Mouse (Mus musculus): Measurements from ENCODE around the gene Trove2.

The Trove2 gene

GRCm38 (mm10) chr1:143776446-143777411 lies at the start of gene Trove2, which contains the start of gene Uchl5:
TSS of gene Trove2 (minus strand) at chr1:143777068.
TSS of gene Uchl5 (plus strand) at chr1:143777272.
- peak; percentile 98 for DNase-seq

GRCm38 (mm10) chr1:143822677-143823076 lies 45.8 kb upstream of the Trove2 start:
- no peak for DNase-seq

GRCm38 (mm10) chr1:143820096-143820877 lies 43.4 kb upstream of the Trove2 start:
- DNase-seq: no peak

- peak; percentile 77 to 82 for DNase-seq
Observed at GRCm38 (mm10) chr1:143813676-143814360, 37.0 kb upstream of the Trove2 start.

GRCm38 (mm10) chr1:143809062-143809461 lies 32.2 kb upstream of the Trove2 start:
- DNase-seq: no peak

GRCm38 (mm10) chr1:143803537-143803936 lies 26.7 kb upstream of the Trove2 start:
- DNase-seq: no peak

GRCm38 (mm10) chr1:143788584-143789227 lies 11.8 kb upstream of the Trove2 start:
- peak; percentile 52 to 61 for DNase-seq

GRCm38 (mm10) chr1:143777558-143778218 lies 820 bp upstream of the Trove2 start:
- no peak for DNase-seq

- no peak for DNase-seq
Observed at GRCm38 (mm10) chr1:143773909-143774308, 3.0 kb downstream of the Trove2 start.

- no peak for DNase-seq
Observed at GRCm38 (mm10) chr1:143773082-143773481, 3.8 kb downstream of the Trove2 start.

- no peak for DNase-seq
Observed at GRCm38 (mm10) chr1:143770444-143771109, 6.3 kb downstream of the Trove2 start.

GRCm38 (mm10) chr1:143766238-143766637 lies 10.6 kb downstream of the Trove2 start:
- DNase-seq: no peak

GRCm38 (mm10) chr1:143765801-143766200 lies 11.1 kb downstream of the Trove2 start:
- DNase-seq: no peak

GRCm38 (mm10) chr1:143764443-143764842 lies 12.4 kb downstream of the Trove2 start:
- no peak for DNase-seq

- no peak for DNase-seq
Observed at GRCm38 (mm10) chr1:143762159-143762558, 14.7 kb downstream of the Trove2 start.

GRCm38 (mm10) chr1:143745871-143746270 lies 31.0 kb downstream of the Trove2 start:
- DNase-seq: no peak

- no peak for DNase-seq
Observed at GRCm38 (mm10) chr1:143742186-143742585, 34.7 kb downstream of the Trove2 start.

- no peak for DNase-seq
Observed at GRCm38 (mm10) chr1:143741331-143741730, 35.5 kb downstream of the Trove2 start.

- no peak for DNase-seq
Observed at GRCm38 (mm10) chr1:143740581-143740980, 36.3 kb downstream of the Trove2 start.

GRCm38 (mm10) chr1:143739361-143740350 lies 37.2 kb downstream of the Trove2 start:
- peak; percentile 94 to 96 for DNase-seq
